Mouse (Mus musculus): ENCODE results near the gene Col11a2.
"Not testable (repeated sequence)": the region's sequence is repeated elsewhere in the genome, so short reads cannot be mapped to it uniquely, and the experiment has no call there.

Gene Col11a2

GRCm38 (mm10) chr17:34038878-34039561, at the start of gene Col11a2:
Gene Col11a2 (plus strand): TSS chr17:34039437.
- no peak for DNase-seq (ENCODE audit: low spot score in 2 of 2)

DNA sequence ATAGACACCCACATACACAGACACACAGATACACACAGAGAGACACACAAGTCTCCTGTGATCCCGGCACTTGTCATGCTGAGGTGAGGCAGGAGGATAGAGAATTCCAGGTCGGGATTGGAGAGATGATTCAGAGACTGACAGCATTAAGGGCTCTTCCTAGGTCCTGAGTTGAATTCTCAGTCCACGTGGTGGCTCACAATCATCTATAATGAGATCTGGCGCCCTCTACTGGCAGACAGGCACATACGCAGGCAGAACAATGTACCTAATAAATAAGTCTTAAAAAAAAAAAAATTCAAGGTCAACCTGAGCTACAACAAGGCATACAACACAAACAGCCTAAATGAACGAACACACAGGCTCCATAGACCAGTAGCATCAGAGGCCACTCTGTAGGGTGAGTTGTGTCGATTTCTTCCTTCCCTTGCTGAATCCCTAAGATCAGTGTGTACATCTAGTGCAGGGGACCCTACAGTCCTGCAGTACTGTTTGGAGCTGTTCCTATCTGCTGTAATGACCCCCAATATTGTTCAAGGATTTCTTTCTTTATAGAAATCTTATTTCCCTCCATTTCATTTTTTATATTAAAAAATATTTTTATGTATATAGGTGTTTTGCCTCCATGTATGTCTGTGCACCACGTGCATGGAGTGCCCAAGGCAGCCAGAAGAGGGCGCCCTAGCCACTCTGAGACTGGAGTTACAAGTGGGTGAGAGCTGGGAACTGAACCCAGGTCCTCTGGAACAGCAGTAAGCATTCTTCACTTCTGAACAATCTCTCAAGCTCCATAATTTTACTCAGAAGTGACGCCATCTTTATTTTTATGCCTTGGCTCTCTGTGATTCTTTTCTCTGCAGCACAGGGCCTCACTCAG, 47.2 kb upstream of the Col11a2 start:
- DNase-seq (ENCODE audit: low spot score in 2 of 2) = peak; percentile 5 to 71

GRCm38 (mm10) chr17:33994959-33995358, 44.3 kb upstream of the Col11a2 start:
- DNase-seq (ENCODE audit: low spot score in 2 of 2) = no peak

- DNase-seq (ENCODE audit: low spot score in 2 of 2) = no peak
Observed at GRCm38 (mm10) chr17:33995651-33996050, 43.6 kb upstream of the Col11a2 start.

- not testable (repeated sequence) for DNase-seq (ENCODE audit: low spot score in 2 of 2)
Observed at GRCm38 (mm10) chr17:33997025-33997424, 42.2 kb upstream of the Col11a2 start.

DNA sequence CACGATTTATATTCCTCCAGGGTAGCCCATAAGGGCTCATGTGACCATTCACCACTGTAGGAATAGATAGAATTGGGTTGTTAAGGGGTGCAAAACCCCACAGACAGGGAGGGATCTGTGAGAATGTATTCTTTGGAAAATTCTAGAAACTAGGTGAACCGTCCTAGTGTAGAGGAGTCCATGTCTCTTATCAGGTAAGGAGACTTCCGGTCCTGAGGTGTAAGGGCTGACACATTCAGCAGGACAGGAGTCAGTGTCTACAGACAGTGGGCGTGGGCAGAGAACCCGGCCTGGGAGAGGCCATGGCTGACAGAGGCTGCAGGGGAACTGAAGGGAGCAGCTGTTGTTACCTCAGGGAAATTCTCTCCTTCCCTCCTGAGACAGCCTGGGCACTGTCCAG, 40.5 kb upstream of the Col11a2 start:
- not testable (repeated sequence) for DNase-seq (ENCODE audit: low spot score in 2 of 2)

- peak in 1 of 2 experiments; percentile 6 for DNase-seq (ENCODE audit: low spot score in 2 of 2)
Observed at GRCm38 (mm10) chr17:33999341-34000149, 39.7 kb upstream of the Col11a2 start.

DNA sequence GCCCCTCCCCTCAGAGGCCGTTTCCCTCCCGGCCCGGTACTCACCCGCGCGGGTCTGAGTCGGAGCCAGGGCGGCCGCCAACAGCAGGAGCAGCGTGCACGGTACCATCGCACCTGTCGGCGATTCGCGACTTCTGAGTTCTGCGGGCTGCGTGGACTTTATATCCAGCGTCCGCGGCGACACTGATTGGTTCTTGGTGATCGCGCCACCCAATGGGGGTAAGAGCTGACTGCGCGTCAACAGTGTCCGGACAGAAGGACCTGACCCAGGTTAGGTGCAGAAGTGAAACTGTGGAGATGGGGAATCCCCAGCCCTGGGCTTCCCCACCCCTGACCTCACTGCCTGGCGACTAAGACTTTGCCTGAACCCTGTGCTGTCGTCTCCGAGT, 39.1 kb upstream of the Col11a2 start, which contains the start of gene H2-K1:
H2-K1 (minus strand) TSS at position 198 of the 388 bp plus-strand sequence.
- DNase-seq (ENCODE audit: low spot score in 2 of 2) = peak; percentile 65 to 68

- DNase-seq (ENCODE audit: low spot score in 2 of 2) = not testable (repeated sequence)
Observed at GRCm38 (mm10) chr17:34000796-34001195, 38.4 kb upstream of the Col11a2 start.

DNA sequence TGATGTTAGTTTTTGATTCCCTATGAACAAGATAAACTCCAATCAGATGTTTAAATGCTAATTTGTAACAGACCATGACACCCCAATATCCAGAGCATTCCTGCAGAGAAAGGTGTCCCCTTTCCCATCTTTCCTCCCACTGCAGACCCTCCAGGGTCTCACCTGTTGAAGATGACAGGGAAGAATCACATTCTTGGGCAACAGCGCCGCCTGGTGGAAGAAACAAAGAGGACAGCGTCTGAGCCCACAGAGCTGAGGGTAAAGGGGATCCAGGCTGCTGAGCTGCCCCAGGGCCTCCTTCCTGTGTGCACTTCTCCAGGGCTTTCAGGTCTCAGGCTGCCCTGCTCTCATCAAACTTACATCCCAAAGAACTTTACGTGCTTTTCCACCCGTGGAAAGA, 35.8 kb upstream of the Col11a2 start:
- peak in 1 of 2 experiments; percentile 64 for DNase-seq (ENCODE audit: low spot score in 2 of 2)

DNA sequence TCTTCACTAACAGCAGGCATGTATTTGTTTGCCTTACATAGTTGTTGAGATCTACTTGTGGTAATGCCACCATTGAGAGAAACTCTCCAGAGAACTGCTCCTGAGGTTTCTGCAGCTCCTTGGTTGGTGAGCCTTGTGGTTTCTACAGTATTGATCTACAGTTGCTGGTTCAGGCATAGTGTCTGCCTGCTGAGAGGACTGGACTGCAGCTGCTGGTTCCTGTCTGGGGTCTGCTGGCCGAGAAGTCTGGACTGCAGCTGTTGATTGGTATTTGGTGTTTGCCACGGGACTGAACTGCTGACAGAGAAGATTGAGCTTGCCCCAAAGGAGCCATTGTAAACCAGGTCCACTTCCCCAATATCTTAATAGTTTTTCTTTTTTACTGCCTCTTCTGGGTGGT, 32.7 kb upstream of the Col11a2 start:
- DNase-seq (ENCODE audit: low spot score in 2 of 2) = no peak

DNA sequence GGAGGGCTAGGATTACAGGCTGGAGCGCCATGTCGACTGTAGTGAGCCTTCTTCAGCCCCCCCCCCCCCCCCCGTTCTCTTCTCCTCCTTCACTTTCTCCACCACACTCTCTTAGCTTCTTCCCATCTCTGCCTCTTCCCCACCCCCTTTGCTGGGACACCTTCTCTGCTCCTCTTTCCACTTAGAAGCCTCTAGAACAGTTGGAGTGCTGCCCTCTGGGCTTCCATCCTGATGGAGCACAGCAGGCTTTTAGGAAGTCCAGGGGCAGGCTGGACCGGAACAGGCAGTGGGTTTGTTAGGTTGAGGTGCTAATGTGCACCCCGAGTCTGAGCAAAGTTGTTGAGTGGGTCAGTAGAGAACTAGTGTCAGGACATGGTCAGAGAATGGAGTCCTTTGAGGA, 29.1 kb upstream of the Col11a2 start:
- DNase-seq (ENCODE audit: low spot score in 2 of 2) = no peak

DNA sequence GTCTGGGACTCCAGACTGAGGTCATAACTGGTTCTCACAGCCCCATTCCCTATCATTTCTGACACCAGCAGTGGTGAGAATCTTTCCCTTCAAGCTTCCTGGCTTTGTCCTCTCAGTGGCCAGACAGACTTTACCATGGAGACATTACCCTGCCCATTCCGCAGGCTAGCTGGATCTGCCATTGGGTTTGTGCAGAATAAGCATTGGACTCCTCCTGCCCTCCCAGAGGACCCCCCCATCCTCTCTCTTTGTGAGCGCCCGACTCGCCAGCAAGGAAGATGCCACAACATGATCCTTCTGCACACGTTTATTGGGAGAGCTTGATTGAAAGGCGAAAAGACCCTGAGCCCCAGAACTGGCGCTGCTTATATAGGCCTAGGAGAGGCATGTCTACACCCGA, 25.8 kb upstream of the Col11a2 start:
- no peak for DNase-seq (ENCODE audit: low spot score in 2 of 2)

GRCm38 (mm10) chr17:34021539-34022413, 17.5 kb upstream of the Col11a2 start:
- no peak for DNase-seq (ENCODE audit: low spot score in 2 of 2)

DNA sequence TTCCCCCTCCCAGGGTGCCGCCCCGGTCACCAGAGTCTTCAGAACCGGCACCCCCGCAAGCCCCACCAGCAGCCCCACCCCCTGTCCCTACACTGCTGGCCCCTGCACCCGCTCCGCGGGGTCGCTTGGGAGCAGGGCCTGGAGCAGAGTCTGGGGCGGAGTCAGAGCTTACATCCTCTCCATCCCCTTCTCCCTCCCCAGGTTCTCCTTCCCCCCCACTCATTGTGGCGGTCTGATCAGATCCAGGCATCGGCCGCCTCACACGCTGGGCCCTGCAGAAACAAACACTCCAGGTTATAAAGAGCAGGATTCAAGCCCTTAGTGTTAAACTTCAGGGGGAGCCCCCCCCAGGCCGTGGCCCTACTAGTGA, 16.8 kb upstream of the Col11a2 start:
- no peak for DNase-seq (ENCODE audit: low spot score in 2 of 2)

DNA sequence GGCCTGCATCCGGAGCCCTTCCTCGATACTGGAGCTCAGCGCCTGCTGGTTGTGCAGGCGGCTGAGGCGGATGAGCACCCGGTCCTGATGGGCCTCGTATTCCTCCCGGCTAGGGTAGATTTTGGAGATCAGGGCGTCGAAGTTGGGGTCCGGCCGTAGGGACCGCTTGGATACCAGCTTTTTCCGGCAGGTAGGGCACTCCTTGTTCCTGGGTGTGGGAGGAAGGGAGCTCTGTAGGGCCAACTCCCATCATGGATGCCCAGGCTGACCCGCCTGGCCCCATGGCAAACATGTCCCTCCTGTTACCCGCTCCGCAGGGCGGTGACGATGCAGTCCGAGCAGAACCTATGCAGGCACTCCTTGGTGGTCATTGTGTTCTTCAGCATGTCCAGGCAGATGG, 16.2 kb upstream of the Col11a2 start:
- no peak for DNase-seq (ENCODE audit: low spot score in 2 of 2)

DNA sequence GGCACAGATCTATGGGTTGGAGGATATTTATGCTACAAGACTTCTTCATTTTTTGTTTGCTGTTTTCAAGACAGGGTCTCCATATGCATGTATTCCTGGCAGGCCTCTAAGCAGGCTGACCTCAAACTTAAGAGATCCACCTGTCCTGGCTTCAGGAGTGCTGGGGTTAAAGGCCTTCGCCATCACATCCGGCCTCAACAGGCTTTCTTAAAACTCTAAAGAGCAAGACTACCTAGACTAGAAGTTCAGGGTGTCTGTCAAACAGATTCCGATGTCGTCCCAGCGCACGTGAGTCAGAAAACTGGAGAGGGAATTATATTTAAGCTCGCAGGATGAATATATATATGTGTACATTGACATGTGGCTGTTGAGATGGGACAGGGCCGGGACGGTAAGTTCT, 15.6 kb upstream of the Col11a2 start:
- no peak for DNase-seq (ENCODE audit: low spot score in 2 of 2)

DNA sequence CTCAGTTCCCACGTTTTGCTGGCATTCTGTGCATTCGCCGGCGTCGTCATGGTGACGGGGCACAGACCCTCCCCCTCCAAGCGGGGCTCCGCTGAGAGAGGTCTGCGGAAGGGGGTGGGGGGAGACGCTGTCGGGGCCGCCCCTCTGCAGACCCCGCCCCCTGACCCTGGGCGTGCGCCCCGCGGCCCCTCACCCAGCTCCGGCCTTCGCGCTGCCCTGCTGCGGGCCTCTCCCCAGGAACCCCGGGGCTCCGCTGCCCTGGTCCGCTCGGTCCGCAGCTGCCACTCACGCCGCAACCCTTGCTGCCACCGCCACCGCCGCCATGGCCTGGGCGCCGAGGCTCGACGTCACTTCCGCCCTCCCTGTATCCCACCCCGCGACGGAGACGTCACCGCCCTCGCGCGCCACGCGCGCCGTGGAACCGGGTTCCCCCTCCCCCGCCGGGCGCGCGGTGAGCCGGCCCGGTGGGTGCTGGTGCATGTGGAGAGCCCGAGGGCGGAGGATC, 14.9 kb upstream of the Col11a2 start, which contains the start of gene Ring1:
Ring1 (minus strand) TSS at position 364 of the 505 bp plus-strand sequence.
- peak; percentile 87 for DNase-seq (ENCODE audit: low spot score in 2 of 2)

DNA sequence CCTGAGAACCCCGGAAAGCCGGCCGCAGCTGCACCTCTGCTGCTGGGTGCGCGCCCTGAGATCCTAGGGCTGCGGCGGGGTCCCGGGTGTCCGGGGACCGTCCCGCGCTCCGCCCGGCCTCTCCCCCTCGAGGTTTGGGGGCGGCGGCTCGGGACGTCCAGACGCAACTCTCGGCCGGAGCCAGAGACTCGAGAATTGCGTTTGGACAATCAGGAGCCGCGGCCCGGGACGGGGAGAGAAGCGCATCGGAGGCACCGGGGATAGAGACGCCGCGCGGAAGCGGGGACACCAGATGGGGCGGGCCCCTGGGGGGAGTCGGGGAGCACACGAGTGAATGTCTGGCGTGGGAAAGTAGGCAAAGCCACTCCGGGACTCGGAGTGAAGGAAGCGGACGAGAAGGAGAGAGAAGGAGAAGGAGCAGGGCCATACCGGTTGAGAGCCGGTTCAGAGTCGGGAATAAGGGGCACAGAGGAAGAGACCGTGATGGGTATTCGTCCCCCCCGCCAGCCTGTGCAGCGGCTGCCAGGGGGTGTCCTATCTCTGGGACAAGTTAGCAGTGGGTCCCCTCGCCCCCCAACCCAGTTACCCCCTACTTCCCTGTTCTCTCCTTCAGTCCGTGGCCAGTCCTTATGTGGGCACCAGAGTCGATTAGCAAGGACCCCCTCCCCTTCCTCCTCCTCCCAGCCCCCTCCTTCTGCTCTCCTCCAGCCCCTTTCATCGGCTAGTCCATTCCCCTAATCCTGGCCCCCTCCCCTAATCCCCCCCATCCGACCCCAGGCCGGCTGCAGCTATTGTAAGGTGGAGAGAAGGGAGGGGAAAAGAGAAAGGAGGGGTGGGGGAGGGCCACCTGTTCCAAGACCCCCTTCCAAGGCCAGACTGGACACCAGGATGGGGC, 14.1 kb upstream of the Col11a2 start:
- DNase-seq (ENCODE audit: low spot score in 2 of 2) = no peak

DNA sequence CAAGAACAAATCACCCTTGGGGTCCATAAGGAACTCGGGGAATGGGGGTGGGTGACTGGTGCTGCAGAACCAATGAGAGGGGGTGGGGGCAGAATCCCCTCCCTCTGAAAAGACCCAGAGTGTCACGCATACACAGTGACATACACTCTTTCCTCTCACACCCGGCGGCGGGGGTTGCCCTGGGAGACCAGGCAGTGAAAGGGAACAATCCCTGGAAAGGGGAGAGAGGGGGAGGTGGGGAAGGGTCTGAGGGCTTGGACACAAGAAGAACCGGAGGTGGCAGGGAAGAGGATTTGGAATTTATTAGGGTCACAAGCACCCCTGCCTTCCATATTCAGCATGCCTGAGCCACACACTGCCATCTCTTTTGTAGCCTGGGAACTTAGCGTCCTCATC, 13.5 kb upstream of the Col11a2 start:
- DNase-seq (ENCODE audit: low spot score in 2 of 2) = no peak
